Mouse (Mus musculus) ovary, postnatal 10 days (tissue): ENCODE results near the gene Usp49.
"Not testable (repeated sequence)": the region's sequence is repeated elsewhere in the genome, so short reads cannot be mapped to it uniquely, and the experiment has no call there.

Experiments used
- DNase-seq: peaks from one replicate; pipeline ENCODE4 v3.0.0; 2022; ENCODE audit warnings: low spot score

Gene Usp49

DNA sequence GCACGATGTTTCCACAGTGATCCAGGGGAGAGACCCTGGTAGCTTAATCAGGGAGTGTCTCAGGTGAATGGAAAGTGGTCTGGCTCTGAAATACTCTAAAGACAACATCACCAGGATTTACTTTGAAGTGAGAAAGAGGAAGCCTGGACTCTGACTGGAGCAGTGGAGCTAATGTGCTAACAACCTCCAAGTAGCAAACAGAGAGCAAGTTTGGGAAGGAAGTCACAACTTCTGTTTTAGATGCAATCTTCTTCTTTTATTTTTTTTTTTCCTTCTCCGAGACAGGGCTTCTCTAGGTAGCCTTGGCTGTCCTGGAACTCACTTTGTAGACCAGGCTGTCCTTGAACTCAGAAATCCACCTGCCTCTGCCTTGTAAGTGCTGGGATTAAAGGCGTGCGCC is 21.3 kb upstream of the Usp49 start:
- no peak for DNase-seq

DNA sequence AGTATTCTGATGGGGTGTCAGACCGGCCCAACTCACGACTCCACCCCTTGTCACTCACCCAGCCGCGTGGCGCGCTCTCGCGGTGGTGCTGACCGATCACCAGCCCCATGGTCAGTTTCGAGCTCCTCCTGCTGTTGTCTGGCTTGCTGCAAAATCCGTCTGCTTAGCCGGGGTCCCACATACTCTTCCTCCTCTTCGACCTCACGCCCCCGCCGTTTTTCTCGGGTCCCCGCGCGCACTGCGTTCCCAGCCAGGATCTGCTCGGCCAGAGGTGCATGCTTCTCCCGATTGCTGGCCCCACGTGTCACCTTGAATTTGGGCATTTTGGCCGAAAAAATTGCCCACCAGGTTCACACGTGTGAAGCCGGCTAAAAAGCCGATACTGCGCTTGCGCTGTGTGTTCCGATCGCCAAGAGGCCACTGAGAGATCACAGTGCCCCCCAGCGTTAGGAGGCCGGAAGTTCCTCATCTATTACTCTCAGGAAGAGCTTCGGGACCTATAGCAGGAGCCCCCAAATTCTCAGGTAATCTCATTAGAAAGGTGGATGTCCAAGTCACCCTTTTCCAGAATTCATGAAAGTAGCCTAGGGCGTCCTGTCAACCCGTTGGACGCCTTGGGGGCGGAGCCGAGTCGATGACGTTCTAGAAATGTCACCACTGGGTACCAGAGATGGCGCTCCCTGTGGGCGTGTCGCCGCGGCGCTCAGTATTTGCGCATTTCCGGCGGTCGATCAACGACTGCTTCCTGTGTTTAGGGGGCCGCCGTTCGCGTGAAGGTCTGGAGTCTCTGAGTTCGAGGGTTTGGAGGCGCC is 19.4 kb upstream of the Usp49 start, which contains the start of the genes Bysl, Med20 and Gm20517:
Bysl (minus strand) TSS at position 644 of the 812 bp plus-strand sequence.
Med20 (plus strand) TSS at position 734 of the 812 bp plus-strand sequence.
Gm20517 (plus strand) TSS at position 741 of the 812 bp plus-strand sequence.
- DNase-seq: peak; percentile 93

DNA sequence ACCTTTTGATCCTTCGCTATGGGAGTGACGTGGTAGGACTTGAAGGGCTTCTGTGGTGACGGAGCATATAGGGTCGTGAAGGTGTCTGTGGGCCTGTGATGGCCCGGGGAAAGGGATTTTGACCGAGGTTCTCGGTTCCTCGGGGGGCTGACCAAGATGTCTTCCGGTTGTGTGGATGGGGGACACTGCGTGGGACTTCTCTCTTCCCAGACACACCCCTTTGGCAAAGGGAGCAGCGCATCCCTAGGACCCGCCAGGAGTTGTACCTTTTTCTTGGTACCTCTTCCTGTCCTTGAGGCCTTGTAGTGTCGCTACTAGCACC is 18.9 kb upstream of the Usp49 start:
- DNase-seq: no peak

DNA sequence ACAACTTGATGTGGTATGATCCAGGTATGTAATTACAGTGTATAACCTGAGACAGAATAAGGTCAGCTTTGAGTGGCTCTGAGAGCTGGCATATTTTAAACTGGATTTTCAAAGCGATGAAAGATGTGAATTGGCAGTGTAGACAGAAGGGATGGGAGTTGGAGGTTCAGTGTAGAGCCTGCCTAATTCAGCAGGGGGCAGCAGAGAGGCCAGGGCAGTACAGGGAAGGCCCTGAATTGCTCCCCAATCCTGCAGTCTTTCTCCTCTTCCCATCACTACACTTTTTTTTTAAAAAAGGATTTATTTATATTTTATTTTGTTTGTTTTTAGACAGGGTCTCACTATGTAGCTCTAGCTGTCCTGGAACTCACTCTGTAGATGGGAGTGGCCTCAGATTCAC is 16.5 kb upstream of the Usp49 start:
- DNase-seq: no peak

DNA sequence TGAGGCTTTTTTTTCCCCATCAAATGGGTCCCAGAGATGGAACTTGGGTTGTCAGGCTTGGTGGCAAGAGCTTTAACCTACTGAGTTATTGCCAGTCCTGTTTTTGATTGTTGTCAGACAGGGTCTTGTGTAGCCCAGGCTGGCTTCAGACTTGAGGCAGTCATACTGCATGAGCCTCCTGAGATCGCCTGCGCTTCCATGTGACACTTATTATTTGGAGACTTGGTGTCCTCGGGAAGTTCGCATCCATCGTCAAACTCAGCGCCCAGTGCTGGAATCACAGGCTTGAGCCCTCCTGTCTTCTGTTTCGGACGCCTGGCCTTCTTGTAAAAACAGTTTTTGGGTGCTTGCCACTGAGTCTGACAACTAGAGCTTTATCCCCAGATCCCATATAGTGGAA is 14.4 kb upstream of the Usp49 start:
- no peak for DNase-seq

DNA sequence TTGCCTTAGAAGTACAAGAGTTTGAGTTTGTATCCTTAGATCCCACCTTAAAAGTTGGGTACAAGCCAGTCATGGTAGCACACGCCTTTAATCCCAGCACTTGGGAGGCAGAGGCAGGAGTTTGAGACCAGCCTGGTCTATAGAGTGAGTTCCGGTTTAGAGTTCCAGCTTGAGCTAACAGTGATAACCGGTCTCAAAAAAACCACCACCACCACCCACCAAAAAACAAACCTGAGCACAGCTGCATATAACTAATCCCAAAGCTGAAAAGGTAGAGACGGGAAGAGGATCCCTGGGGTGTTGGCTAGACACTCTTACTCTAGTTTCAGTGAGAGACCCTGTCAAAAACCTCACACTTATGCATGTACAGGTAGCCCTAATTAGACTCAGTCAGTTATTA is 13.8 kb upstream of the Usp49 start:
- no peak for DNase-seq

DNA sequence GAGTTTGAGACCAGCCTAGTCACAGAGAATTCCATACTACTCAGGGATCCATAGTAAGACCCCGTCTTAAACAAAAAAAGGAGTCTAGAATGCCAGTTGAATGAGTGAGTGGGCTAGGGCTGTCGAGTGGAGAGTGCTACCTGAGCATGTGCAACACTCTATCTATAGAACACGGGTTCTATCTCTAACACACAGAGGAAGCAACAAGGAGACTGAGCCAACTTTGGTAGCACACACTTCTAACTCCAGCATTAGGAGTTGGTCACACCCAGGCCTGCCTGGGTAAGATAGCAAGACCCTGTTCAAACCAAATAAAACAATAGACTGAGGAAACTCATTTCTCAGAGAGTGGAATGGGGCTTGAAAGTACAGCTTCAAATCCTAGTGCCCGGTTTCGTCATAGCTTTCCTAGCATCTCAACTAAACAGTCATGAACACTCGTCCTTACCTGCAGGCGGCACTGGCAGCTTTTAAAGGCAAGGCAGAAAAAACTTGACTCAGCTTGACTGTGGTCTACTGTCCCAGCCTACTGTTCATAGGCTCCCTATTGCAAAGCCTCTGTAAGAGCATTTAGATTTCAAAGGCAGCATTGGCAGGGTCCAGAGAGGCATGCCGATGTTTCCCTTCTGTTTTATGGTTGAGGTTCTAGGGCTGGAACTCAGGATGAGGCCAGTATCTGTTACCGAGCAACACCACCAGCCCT is 12.7 kb upstream of the Usp49 start:
- no peak for DNase-seq

DNA sequence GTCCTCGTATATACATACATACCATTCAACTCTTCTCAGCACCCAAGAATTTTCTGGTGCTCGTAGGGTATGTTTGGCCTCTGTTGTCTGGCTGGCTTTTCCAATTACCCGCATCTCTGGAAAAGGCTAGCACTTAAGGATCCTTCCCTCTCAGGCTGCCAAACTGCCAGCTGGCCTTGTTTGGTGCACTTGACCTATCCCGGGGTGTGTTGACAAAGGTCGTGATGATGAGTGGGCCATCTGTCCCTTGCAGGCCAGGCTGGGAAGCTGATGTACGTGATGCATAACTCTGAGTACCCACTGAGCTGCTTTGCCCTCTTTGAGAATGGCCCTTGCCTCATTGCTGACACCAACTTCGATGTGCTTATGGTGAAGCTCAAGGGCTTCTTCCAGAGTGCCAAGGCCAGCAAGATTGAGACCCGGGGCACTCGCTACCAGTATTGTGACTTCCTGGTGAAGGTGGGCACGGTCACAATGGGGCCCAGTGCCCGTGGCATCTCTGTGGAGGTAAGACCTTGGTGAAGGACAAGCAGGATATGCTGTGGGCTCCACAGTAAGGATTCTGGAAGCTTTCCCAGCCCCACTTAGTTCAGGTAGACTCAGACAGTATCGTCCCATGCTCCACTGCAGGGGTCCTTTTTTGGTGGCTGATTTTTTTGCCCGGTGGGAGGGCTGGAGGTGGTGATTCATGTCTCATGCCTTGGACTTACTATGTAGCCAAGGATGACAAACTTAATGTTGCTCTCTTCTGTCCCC is 11.8 kb upstream of the Usp49 start:
- no peak for DNase-seq

DNA sequence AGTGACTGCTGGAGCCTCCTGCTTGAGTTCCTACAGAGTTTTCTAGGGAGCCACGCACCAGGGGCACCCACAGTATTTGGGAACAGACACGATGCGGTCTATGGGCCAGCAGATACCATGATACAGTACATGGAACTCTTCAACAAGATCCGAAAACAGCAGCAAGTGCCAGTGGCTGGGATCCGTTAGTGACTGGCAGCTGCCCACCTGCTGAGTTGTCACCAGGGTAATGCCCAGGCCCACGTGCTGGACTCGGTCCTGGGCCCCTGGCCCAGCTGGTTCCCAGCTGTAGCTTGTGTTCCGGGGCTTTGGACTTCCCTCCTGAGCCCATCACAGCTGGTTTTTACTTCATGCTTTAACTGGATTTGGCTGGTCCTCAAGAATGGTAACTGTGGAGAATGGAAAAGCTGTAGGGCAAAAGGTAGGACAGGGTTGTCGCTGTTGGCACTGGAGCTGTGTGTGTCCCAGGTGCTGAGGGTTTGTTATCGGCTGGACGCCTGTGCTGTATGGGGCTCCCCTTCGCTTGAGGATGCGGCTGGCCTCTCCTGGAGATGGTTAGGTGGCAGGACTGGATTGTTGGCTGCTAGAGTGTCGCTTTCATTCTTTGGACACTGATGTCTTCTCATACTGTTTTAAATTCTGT is 7.5 kb upstream of the Usp49 start:
- no peak for DNase-seq

DNA sequence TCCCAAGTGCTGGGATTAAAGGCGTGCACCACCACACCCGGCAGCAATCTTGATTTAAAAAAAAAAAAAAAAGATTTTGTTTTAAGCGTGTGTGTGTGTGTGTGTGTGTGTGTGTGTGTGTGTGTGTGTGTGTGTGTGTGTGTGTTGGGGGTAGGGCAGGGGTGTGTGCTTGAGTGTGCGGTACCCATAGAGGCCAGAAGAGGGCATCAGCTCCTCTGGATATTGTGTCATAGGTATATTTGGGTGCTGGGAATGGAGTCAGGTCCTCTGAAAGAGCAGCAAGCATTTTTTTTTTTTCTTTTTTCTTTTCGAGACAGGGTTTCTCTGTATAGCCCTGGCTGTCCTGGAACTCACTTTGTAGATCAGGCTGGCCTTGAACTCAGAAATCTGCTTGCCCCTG is 5.9 kb upstream of the Usp49 start:
- DNase-seq: not testable (repeated sequence)

DNA sequence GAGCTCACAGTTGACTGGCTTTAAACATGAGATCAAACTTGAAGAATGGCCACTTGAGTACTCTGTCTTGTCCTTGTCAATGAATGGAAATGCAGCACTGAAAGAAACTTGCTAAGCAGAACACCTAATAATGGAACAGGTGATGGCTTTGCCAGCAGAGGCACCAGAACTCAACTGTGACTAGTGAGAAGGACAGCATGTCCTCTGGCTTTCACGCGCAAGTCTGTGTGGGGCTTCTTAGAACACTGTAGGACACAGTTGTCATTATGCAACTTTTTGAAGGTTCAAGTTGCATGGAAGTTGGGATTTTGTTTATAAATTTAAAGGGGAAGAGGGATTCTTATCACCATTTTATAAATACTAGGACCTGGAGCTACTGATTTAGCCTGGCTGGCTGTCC is 5.4 kb upstream of the Usp49 start:
- no peak for DNase-seq

DNA sequence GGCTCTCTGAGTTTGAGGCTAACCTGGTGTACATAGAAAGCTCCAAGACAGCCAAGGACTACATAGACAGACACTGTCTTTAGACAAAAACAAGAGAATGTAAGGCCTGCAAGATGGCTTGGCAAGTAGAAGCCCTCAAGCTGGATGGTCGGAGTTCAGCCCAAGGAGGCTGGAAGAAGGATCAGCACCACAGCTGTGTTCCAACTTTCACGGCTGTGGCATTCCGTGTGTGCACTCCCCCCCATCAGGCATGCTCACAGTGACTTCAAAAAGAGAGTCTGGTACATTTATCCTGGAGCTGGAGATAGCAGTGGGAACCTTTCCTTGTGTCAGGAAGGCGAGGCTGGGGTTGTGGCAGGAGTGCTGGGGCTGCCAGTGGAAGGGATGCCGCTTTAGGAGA is 4.5 kb upstream of the Usp49 start:
- no peak for DNase-seq

DNA sequence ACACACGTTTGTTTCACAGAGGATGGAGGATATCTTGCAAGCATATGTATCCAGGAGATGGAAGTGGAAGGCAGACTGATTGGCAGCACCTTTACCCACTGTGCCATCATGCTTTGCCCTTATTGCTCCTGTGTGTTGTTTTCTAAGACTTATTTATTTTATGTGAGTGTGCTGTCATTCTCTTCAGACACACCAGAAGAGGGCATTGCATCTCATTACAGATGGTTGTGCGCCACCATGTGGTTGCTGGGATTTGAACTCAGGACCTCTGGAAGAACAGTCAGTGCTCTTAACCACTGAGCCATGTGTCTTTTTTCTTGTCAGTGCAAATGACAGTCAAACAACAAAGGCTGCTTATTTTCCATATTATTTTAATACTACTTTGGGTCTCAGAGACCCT is 2.7 kb upstream of the Usp49 start:
- DNase-seq: no peak

DNA sequence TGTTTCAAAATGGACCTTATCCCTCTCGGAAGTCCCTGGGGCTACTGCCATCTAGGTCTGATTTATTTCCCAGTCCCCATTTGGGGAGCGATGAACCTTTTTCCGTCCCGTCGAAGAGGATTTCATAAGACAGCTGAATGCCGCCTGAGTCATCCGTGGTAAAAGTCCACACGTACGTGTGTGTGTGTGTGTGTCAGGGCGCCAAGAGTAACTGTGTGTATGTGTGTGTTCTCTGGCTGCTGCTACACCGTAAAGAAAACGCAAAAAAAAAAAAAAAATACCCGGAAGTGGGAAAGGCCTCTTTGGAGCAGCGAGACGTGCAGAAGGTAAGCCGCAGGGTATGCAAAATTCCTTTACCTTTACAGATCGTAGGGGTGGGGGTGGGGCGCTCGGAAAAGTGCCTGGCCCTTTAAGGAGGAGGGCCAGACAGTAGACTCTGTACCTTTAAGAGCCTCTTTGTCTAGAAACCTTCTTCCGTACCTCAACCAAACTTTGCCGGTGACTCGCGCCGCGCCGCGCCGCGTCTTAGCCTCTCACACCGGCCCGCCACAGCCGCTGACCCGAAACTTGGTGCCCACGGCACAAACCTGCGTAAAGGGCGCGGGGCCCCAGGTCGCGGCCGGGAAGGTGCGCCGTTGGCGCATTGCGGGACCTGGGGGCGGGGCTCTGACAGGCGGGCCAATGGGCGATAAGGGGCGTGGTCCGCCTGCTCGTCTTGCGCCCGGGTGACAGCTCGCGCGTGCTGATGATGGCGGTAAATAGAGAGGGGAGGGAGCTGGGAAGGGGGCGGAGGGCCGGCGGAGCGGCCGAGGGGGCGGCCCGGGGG is 1.4 kb upstream of the Usp49 start:
- DNase-seq: peak; percentile 87

DNA sequence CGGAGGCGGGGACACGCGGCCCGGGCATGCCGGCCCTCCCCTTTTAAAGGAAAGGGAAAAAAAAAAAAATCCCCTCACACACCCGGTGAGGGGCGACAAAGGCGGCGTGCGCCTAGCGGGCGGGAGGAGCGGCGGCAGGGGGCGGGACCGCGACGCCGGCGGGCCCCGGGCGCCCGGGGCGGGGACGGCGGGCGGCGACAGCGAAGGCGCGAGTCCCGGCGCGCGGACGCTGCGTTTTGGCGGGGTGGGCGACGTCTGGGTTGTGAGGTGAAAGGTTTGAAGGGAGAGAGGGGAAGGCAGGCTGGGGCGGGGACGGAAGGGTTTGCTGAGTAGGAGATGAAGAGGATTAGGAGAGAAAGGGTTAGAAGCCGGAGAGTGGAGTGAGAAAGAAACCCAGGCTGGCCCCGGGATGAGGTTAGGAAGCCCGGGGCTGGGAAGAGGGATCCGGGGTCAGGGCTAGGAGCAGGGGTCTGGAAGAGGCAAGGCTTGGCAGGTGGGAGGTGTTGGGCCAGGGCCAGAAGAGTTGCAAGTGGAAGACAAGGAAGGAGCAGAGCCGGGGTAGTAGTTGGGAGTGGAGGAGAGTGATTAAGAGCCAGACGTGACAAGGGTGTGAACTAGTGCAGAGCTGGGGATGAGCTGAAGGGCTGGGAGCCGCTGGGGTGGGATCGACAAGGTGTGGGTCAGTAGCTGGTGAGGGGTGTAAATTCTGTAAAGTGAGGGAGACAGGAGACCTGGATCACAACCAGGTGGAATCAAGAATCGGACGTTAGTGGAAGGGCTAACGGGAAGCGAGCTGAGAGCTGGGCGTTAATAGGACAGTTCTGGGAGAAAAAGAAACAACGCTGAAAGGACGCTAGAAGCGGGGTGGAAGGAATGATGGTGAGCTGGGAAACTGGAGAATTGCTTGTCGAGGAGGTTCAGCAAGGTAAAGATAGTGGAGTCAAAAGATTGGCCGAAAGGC is 493 bp upstream of the Usp49 start:
- no peak for DNase-seq

DNA sequence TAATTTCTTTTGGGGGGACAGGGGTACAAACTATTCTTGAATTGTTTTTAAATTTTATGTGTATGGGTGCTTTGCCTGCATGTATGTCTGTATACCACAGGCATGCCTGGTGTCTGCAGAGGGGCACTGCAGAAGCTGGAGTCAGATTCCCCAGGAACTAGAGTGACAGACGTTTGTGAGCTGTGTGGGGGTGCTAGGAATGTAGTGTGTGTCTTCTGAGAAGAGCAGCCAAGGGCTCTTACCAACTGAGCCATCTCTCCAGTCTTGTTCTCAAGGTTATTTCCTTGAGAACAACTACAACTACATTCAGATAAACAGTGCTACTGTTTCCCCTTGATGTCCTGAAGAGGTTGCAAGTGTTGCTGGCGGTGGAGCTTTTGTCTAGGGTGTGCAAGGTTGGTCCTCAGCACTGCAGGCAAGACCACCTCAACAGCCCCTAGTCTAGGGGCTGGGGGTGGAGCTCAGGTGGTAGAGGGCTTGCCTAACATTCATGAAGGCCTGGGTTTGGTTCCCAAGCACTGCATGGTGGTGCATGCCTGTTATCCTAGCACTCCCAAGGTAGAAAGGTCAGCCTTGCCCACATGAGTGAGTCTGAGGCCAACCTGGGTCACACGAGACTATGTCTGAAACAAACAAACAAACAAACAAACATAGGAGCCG is 1.8 kb downstream of the Usp49 start:
- no peak for DNase-seq

DNA sequence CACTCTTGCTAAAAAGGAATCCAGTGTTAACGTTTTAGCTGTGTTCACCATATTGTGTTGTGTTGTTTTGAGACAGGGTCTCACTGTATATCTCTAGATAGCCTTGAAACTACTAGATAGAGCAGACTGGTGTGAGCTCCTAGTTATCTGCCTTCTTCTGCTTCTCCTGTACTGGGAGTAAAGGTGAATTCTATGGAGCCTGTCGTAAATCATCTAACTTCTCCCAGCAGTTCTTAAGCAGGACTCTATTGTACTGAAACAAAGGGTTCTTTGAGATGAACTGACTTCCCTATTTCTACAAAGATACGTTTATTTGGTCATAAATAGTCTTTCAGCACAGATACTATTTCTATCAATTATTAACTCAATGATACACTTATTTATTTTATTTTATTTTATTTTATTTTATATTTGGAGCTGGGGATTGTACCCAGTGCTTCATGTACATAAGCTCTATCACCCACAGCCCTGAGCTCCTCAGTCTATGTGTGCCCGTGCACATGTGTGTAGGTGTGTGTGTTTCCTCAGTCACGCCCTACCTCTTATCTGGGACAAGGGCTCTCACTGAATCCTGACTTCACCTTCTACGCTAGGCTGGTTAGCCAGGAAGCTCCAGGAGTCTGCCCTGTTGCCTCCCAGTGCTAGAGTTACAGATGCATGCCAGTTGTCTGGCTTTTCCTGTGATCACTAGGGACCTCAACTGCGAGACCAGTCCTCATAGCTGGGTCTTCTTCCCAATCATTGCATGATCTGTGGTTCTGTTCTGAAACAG is 3.7 kb downstream of the Usp49 start:
- DNase-seq: no peak

DNA sequence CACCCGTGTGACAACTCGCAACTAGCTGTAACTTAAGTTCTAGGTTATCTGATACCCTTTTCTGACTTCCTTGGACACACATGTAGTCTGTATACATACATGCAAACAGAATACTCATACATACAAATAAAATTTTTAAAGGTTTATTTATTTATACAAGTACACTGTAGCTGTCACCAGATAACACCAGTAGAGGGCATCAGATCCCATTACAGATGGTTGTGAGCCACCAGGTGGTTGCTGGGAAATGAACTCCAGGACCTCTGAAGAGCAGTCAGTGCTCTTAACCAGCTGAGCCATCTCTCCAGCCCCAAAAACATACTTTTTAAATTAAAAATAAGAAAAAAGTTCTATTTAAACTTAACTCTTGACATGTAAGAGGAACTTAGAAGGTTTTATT is 12.5 kb downstream of the Usp49 start:
- DNase-seq: no peak

DNA sequence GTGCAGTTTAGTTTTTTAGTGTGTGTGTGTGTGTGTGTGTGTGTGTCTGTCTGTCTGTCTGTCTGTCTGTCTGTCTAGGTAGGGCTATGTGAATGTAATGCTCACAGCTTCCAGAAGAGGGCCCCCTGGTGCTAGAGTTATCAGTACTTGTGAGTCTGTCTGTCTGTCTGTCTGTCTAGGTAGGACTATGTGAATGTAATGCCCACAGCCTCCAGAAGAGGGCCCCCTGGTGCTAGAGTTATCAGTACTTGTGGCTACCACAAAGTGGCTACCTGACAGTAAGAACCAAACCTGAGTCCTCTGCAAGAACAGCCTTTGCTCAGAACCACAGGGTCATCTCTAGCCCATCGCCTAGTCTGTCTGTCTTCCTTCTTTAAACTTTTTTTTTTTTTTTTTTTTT is 16.2 kb downstream of the Usp49 start:
- peak; percentile 5 for DNase-seq
